Mouse (Mus musculus) neutrophil, adult 5-6 weeks (primary cell): ENCODE measurements around the gene Negr1. TPM values are rescaled to one million over a fixed set of nuclear protein-coding genes. Genes with fewer than 3 reads are reported as not detected.

Experiments
- ATAC-seq: fragments of 151-379, 151-347 bp; 2 replicates; pipeline ENCODE4 v1.8.0; 2017; ENCODE audit warnings: mild to moderate bottlenecking, moderate TSS enrichment; ENCODE audit not compliant: insufficient number of reproducible peaks, poor library complexity, low FRiP score, severe bottlenecking; ENCODE audit errors: extremely low read depth
- total RNA-seq: library from RNA; stranded (forward); fragments of 200-1000 nt; gene quantifications from 2 replicates; pipeline ENCODE4 v1.2.3, GENCODE M21; 2017

The Negr1 gene
- total RNA-seq, 1 experiment from 2014 or later: 0.12 TPM

- no peak for ATAC-seq
Observed at GRCm38 (mm10) chr3:157154902-157155301, 593.3 kb downstream of the Negr1 start.

- ATAC-seq: no peak
Observed at GRCm38 (mm10) chr3:157155513-157155912, 593.9 kb downstream of the Negr1 start.

DNA sequence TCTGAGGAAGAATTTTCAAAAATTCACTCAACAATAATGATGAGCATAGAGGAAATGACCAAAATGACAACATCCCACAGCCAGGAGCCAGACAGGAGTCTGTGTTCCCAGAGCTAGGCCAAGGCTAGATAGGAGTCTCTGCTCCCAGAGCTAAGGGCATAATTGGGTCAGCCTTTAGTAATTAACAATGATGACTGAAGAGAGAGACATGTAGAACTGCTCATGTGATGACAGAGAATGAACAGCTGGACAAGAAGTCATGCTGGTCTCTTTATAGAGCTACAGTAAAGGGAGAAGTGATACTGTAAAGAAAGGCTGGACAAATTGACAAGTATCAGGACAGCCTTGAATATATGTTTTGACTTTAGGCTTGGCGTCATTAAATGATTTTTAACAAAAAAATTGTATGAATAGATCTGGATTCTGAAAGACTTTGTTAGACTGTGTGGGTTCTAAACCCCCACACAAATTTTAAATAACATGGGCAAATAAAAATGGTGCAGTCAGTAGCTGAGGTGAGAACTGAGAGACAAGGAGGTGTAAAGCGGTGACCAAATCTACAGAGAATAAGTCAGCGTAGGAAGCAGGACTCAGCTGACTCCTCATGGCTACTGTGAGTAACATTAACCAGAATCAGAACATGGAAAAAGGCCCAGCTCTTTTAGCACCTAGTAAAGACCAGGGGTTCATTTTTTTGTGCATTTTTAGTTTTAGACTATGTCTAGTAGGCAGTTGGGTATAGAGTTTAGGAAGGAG lies 603.4 kb downstream of the Negr1 start:
- no peak for ATAC-seq

GRCm38 (mm10) chr3:157181975-157182374 lies 620.4 kb downstream of the Negr1 start:
- ATAC-seq: no peak

- ATAC-seq: no peak
Observed at GRCm38 (mm10) chr3:157188939-157189725, 627.5 kb downstream of the Negr1 start.

DNA sequence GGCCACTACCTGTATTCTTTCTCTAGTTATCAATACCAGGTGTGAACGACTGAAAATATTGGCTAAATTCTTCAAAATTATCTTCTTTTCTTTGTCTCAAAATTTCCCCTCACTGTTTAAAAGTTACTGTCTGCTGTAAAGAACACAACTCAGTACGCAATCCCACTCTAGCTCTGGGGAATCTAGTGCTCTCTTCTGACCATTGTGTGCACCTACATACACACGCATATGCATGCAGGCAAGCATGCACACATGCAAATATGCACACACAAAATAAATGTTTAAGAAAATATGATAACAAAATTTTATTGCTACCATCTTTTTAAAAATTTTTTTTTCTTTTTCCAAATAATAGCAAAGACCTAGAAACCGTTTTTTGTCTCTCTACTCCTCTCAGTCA lies 628.2 kb downstream of the Negr1 start:
- ATAC-seq: no peak

GRCm38 (mm10) chr3:157190551-157190950 lies 629.0 kb downstream of the Negr1 start:
- no peak for ATAC-seq

DNA sequence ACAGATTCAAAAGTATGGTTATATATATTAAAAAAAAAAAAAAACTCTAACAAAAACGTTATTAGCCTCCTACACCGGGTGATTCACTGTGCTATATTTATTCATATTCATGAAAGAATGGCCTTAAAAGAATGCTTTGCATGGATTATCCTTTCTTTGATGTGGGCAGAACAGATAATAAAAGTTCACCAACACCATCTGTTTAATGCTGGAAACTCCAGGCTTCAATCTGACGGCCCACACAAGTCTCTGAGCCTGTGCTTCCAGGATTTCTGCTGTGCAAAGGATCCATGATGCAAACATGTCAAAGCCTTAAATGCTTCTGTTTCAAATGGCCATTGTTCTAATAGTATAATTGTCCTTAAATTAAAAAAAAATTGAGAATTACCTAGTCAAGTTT lies 630.4 kb downstream of the Negr1 start:
- no peak for ATAC-seq

GRCm38 (mm10) chr3:157193141-157193540 lies 631.5 kb downstream of the Negr1 start:
- ATAC-seq: no peak

DNA sequence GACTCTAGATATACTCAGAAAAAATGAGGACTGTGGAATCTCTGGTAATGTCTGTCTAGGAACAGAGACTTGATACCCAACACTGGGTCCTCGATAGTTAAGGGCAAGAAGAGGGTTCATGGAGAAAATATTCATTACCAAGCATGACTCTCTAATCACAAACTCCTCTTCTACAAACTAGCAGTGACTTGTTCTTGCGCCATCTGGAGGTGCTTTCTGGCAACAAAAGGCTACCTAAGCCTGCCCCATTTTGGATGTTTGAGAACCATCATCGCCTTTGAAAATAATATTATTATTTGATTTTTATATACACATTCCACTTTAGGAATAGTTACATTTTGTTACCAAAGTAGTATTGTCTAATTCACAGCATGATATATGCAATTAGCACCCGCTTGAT lies 637.1 kb downstream of the Negr1 start:
- no peak for ATAC-seq

DNA sequence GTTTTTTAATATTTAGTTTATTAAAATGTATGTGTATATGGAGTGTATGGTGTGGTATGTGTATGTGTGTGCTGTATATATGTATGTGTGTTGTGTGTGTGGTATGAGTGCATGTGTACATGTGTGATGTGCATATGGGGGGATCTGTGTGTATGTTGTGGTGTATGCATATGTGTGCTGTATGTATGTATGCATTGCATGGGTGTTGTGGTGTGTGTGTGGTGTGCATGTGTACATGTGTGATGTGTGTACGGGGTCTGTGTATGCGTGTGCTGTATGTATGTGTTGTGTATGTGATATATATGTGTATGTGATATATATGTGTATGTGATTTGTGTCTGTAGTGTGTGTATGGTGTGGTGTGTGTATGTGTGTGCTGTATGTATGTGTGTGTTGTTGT lies 640.1 kb downstream of the Negr1 start:
- no peak for ATAC-seq

GRCm38 (mm10) chr3:157203573-157203972 lies 642.0 kb downstream of the Negr1 start:
- ATAC-seq: no peak

GRCm38 (mm10) chr3:157206752-157207151 lies 645.2 kb downstream of the Negr1 start:
- ATAC-seq: no peak

- ATAC-seq: no peak
Observed at GRCm38 (mm10) chr3:157208966-157209365, 647.4 kb downstream of the Negr1 start.

DNA sequence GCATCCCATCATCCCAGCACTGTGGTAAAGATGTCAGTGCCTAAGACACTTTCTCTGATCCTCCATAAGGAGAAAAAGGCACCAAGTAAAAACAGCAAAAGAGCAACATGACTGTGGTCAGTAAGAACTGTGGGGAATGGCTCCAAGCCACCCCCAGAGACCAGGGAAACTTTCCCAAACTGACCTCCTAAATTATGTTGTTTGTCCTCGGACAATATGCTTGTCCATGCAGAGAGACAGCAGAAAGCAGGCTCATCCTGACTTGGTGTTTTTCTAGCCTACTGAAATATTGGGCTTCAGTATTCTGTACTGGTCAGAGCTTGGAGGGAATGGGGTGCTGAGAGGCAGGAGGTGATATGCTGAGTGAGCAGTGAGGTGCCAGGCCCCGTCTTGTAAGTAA lies 647.8 kb downstream of the Negr1 start:
- ATAC-seq: no peak

DNA sequence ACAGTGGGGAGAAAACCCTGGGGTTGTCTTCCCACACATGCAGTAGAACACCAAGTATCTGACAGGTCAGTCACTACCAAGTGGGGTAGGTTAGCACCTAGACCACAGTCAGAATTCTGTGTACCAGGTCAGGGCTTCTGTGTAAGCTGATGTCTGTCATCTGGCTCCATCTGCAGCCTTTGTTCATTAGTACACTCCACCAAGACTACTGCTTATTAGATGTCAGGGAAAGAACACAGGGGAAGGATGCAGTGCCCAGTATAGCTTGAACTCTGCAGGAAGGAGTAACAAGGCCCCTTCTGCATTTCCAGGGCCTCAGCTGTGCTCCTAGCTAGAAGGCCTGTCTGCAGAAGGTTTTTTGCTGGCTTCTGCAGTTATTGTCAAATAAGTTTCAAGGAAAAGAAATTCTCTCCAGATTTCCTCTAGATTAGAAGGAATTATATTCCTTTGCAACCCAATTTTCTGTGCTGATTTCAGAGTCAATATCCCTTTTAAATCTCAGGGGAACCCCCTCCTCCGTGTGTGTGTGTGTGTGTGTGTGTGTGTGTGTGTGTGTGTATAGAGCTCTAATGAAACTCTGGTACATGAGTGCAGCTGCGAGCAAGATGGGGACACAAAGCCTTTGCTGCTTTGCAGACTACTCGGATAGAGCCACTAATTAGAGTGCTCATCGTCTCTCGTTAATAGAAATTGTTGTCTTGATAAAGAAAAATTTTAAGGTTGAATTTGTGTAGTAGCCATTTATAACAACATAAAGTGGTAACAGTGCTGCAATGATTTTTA lies 654.5 kb downstream of the Negr1 start:
- ATAC-seq: no peak

DNA sequence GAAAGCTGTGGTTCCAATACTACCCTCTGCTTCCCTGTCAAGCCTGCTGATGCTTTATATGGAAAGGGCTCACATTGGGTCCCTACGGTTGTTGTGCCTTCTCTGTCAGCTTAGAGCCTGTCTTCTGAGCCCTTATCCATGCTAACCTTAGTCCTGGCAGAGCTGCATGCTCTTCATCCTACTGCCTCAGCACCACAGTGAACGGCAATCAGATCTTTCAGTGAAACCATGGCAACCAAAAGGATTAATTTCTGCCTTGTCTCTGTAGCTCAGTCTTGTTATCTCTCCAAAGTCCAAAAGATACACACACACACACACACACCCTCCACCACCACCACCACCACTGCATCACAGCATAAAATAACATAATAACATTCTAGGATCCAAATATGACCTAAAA lies 656.2 kb downstream of the Negr1 start:
- no peak for ATAC-seq

GRCm38 (mm10) chr3:157224920-157225319 lies 663.3 kb downstream of the Negr1 start:
- no peak for ATAC-seq

- no peak for ATAC-seq
Observed at GRCm38 (mm10) chr3:157232723-157233122, 671.1 kb downstream of the Negr1 start.

DNA sequence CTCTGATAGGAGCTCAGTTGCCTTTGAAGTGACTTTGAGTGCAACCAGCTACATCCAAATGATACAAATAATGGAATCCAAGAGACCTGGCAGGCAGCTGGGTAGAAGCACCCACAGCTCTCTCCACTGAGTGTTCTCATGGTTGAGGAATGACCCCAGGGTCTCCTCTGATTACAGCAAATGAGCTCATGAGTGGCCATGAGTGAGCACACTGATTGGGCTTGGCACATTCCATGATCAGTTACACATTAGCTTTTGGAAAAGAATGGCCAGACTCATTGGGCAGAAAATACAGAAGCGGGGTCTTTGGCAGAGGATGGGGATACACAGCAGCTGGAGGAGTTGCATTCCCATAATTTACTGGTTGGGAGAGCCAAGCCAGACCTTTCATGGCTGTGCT lies 678.6 kb downstream of the Negr1 start:
- ATAC-seq: no peak
